Mouse (Mus musculus): ENCODE data around the gene Cnot11.
A peak's percentile ranks its signal among the peaks of the same experiment; 100 is the strongest.

The Cnot11 gene

DNA sequence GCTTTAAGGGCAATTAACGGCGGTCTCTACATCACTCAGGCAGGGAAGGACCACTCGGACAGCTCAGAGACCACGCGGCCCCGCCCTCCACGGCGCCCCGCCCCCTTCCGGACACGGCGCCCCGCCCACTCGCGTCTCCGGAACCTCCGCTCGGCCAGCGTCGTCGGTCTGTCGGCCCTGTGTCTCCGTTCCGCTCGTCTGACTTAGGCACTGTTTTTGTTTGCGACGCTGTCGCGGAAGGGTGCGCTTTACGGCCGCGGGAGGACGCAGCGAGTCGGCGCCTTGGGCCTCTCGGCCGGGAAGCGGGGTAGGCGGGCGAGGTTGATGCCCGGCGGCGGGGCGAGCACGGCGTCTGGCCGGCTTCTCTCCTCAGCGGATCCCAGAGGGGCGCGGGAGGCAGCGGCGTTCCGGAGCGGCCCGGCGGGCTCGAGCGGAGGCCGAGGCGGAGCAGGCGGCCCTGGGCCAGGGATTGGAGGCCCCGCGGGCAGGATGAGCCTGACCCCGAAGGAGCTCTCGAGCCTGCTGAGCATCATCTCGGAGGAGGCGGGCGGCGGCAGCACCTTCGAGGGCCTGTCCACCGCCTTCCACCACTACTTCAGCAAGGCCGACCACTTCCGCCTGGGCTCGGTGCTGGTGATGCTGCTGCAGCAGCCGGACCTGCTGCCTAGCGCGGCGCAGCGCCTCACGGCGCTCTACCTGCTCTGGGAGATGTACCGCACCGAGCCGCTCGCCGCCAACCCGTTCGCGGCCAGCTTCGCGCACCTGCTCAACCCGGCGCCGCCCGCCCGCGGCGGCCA, 921 bp downstream of the Cnot11 start:
- peak; percentile 98 for DNase-seq (ENCODE audit: low read depth, low spot score)

DNA sequence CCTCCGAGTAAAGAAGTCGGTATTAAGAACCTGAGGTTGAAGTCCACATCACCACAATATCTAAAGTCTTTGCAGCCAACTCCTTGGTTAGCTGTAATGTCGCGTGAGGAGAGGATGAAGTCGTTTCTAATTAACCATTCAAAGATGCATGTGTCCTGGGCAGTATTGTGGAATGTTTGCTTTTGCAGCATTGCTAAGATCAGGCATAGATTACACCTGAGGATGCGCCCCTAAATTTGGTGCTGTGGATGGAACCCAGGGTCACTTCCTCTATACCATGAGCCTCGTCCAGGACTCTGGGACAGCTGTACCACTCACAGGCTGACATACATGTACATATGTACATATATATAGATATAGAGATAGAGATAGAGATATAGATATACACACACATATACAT, 1.9 kb downstream of the Cnot11 start:
- no peak for DNase-seq (ENCODE audit: low read depth, low spot score)

DNA sequence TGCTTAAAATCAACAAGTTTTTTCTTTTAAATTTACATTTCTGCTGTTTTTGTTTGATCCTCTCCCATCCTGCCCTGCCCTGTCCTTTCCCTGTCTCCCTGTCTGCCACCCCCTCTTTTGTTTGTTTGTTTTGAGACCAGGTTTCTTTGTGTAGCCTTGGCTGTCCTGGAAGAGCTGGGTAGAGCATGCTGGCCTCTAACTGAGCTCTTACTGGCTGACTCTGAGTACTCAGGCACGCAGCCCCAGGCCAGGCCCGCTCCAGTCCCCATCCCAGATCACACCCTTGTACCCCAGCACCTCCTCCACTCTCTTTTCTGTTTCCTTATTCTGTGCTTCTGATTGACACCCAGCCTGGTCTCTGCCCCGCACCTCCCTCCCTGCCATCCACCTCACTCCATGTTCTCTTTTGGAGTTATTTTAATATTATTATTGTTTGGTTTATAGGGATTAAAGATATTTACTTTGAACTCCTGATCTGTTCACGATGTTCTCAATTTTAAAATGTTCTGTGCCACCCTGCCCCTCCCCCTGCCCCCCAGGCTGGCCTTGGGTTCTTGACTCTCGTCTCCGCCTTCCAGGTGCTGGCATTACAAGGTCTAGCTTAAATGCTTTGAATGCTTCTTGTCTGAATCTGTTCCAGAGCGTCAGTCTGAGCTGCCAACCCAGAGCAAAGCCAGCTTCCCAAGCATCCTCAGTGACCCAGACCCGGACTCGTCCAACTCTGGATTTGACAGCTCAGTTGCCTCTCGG, 3.0 kb downstream of the Cnot11 start:
- DNase-seq (ENCODE audit: low read depth, low spot score): no peak

DNA sequence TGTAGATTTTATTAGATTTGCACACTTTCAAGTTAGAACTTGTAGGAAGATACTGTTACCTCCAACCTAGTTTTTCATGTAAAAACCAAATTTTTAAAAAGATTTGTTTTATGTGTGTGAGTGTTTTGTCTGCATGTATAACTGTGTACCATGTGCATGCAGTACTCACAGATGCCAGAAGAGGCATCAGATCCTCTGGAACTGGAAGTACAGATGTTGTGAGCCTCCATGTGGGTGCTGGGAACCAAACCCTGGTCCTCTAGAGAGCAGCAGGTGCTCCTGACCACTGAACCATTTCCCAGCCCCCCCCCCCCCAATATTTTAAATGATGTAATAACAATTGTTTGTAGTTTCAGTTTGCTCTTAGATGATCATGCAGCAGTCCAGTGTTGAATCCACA, 5.8 kb downstream of the Cnot11 start:
- DNase-seq (ENCODE audit: low read depth, low spot score): no peak

DNA sequence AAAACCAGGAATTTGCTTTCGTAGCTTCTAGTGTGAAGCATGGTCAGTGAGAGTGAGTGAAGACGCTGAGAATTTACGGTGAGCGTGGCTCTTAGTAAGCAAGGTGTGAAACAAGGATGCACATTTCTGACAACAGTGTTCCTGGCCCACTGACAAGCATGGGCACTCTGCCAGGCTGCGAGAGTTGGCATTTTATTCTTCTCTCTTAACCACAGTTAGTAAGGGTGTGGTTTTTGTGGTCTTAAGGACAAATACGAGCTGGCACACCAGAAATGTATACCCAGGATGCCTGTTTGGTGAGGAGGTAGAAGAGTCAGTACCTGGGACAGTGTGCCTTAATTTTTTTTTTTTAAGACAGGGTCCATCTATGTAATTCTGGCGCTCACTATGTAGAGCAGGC, 10.8 kb downstream of the Cnot11 start:
- no peak for DNase-seq (ENCODE audit: low read depth, low spot score)

DNA sequence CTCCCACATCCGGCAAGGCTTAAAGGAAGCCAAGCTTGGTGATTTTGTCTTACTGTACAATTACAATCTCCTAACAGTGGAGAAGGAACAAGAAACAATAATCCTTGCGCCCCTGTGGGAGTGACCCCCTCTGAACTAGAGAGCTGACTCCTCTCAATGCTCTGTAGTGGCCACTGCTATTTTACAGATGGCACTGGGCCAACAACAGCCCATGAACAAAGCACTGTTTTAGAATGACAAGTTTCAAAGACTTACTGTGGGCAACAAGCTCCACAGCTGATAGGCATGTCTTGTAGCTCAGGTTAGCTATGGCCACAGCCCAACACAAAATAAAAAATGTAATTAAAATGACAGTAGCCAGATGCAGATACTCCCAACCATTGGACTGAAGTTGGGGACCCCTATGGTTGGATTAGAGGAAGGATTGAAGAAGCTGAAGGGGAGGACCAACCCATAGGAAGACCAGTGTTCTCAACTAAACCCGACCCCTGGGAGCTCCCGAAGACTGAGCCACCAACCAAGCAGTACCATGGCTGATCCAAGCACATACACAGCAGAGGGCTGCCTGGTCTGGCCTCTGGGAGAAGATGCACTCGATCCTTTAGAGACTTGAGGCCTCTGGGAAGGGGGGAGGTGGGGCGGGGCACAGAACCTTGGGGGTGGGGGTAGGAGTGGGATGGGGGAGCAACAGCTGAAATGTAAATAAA, 11.5 kb downstream of the Cnot11 start:
- DNase-seq (ENCODE audit: low read depth, low spot score): no peak

DNA sequence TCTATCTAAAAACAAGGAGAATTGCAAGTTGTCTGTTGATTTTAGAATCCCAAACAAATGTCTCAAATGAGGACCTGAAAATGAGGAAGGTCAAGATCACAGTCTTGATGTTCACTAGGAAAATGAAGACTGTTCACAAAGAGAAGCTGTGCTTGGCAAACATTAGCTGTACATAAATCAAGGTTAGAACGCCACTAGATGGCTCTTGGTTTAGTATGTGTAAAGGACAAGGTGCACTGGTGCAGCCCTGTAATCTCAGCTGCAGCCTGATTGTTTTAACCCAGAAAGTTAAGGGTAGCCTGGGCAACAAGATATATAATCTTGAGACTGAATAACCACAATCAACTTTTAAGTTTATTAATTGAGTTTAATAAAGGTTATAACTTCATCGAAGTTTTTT, 12.4 kb downstream of the Cnot11 start:
- DNase-seq (ENCODE audit: low read depth, low spot score): no peak

DNA sequence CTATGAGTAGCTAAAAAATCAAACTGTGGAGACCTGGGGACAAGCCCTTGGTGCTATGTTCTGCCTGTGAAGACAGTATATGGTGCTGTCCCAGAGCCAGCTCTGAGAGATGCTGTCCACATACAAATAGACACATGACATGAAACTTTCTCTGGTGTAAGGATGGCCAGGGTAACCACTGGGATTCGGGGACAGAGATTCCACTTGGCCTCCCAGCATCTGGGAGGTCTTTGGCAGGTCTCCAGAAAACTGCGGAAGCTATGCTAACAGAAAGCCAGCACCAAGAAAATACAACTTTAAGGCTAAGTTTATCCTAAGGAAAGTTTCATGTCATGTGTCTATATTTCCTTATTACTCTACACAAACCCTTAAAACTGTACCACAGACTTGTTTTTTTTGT, 15.0 kb downstream of the Cnot11 start:
- no peak for DNase-seq (ENCODE audit: low read depth, low spot score)

DNA sequence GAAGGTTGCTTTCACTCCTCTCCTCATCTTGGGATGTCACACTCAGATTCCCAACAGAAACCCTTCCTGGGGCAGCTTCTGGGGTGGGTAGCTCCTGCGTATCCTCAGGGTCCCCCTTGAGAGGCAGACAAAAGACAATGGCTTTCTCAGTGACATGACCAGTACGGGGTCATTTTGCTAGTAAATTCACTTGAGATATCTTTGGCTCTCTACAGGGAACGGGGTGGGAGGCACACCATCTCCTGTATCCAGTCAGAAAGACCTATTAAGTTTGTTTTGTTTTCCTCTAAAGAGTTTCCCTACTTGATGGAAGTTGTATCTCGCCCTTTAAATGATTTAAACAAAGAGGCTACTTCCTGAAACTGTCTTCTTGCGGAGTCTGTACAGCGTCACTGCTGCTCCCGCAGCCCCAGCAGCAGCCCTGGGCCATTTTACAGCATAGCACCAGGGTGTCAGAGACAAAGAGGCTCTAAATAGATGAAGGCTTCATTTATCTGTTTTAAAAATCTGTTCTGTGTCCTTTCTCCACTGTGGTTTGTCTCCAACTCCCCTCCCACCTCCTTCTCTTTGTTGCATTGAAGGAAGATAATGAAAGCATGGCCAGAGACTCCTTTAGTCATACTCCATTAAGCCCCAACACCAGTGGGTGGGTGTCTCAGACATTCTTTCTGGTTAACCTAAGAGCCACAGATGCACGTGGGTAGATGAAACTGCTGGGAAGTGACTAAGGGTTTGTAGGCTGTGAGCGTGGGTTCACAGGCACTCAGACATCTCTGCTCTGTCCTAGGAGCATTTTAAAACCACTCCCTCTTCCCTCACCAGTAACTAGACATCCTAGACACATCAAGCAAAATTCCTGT, 21.0 kb downstream of the Cnot11 start:
- DNase-seq (ENCODE audit: low read depth, low spot score): no peak

DNA sequence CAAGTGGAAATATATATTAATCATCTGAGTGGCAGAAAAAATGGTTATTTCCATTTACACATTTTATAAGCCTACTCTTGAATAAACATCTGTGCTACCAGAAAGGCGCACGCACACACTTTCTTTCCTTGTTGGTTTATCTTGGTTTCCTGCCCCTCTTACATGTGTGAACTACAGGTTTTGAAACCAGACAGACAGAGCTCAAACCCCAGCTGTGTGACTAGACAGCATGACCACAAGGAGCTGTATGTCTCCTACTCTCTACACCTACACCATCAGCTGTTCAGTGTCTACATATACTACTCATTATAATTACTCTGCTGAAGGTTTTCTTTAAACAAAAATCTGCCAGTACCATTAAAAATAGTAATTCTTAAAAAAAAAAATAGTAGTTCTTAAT, 24.2 kb downstream of the Cnot11 start:
- DNase-seq (ENCODE audit: low read depth, low spot score): no peak

DNA sequence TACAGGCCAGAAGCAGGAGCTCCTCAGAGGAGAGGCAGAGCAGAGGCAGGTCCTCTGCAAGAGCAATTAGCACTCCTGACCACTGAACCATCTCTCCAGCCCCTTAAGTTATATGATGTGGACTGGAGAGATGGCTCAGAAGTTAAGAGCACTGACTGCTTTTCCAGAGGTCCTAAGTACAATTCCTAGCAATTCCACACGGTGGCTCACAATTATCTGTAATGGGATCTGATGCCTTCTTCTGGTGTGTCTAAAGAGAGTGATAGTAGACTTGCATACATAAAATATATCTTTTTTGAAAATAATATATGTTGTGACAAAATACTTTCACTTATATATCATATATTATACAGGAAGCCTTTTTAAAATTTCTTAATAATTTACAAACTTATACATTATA, 27.1 kb downstream of the Cnot11 start:
- DNase-seq (ENCODE audit: low read depth, low spot score): no peak

DNA sequence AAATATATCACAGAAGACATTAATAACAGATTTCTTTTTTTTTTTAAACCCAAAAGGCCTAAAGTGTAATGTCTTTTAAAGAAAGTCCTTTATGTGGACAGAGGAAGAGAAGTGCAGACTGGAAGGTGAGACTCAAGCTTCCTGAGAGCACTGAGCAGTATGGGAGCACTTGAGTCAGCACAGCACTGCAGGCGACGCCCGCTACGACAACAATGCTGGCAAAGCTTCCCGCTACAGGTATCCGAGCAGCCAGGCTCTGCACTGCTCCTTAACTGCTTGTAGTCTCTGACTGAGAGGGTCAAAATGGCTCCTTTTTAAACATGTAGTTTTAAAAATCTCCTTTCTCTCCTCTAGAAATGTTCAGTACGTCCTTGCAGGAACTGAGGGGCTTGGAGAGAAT, 28.4 kb downstream of the Cnot11 start:
- DNase-seq (ENCODE audit: low read depth, low spot score): no peak

DNA sequence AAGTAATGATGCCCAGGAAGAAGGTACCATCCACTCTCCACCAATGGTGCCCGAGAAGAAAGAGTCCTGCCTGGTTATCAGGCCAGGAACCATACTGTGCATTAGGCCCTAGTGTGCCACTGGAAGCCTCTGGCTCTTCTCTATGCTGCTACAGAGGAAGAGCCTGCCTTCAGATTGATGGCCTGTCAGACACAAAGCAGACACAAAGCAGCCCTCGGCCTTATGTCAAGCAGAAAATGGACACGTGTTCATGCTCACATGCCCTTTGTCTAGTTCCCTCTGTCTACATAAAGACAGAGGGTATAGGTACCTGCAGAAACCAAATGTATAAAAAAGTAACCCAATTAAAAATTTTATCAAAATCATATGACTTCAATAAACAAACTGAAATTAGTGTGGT, 29.8 kb downstream of the Cnot11 start:
- DNase-seq (ENCODE audit: low read depth, low spot score): no peak

DNA sequence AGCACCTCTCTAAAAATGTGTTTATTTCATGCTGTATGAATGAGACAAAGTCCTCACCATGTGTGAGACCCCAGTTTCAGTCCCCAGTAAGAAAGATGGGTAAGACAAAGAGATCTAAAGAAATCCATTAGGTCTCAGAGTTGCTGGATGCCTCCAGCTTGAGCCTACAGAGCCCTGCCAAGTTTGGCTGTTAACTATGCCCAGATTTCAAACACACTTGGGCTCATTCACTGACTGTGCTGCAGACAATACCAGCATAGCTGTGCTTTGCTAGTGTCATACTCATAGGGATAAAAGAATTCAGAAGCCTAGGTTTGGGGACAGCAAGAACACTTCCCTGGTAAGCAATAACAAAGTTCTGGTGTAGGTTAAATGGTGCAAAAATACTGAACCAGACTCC, 33.3 kb downstream of the Cnot11 start:
- DNase-seq (ENCODE audit: low read depth, low spot score): no peak

DNA sequence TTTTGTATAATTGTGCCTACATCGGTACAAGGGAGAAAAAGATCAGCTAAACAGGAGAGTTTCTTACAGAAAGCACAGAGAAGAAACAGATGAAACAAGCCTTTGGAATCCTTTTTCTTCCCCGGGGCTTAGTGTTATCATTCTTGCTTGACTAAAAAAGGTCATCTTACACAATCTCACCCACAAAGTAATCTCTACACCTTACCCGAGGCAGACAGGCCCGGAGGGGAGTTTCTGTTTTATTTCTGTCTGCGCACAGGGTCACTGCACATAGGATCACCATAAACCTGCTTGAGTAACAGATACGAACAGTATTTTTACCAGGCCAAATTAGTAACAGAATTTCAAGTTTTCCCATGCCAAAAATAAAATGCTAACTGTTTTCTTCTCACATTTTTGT, 36.9 kb downstream of the Cnot11 start:
- no peak for DNase-seq (ENCODE audit: low read depth, low spot score)

DNA sequence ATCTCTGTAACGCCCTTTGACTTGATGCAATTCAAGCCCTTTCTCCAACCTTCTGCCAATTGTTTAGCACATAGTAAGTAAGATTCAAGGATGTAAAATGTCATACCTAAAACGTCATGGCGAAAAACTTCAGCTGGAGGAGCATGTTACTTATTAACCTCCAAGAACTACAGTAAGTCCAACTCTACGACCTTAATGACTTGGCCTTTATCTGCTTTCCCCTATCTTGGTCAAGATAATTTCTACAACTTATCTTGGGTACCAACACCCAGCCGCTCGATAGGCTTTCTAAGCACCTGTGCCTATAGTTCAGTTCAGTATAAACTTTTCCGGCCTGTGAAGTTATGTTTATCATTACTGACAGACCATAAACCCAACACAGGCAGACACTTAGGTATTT, 39.1 kb downstream of the Cnot11 start:
- no peak for DNase-seq (ENCODE audit: low read depth, low spot score)

DNA sequence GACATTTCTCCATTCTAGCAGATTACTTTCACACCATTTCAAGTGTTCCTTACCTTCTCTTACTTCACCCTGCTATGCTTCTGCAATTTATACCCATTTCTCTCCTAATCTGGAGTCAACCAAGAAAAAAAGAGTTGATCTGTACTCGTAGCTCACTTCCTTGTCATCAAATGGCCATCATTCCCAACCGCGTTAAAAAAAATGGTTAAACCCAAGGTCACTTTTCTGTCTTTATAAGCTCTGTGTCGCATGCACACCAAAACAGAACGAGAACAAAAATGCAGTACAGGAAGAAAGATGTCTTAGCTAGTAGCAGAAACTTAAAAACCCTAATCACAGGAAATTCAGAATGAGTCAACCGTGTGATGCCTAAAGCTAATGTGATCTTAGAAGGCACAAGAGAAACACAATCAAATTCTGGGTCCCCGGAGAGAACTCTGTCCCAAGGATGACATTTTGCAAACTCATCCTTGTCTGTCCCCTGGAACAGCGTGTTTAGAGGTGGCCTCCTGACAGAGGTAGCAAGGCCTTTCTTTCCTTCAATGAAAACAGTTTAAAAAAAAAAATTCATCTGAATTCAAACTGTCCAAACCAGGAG, 41.1 kb downstream of the Cnot11 start:
- DNase-seq (ENCODE audit: low read depth, low spot score): no peak

DNA sequence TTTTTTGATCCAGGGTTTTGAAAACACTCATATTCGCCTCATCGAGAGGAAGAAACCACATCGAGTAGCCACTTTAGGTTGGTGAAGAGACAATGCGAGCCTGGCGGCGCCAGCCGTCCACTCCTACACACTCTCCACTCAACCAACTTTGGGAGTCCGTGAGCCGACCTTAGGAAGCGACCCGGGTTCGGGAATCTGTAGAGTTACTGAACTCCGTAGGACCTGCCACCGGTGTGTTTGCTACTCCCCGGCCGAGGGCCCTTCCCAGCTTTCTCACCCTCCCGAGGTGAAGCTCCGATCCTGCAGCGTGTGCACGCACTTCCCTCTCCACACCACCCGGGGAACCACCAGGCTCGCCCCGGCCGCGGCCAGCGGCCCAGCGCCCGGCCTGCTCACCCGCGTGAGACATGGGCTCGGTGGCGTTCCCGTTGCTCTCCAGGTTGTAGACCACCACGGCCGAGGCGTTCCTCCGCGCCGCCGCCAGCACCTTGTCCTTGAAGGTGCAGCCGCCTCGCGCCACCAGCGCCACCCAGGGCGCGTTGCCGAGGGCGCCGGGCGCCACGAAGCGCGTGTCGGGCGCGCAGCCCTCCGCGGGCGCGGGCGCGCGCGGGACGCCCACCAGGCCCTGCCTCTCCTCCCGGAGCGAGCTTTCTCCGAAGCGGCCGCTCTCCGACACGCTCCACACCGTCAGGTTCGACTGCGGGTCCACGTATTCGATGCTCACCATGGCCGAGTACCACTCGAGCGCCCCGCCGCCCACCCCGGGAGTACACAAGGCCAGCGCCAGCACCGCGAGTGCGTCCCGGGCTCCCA, 41.8 kb downstream of the Cnot11 start:
- peak; percentile 52 for DNase-seq (ENCODE audit: low read depth, low spot score)

DNA sequence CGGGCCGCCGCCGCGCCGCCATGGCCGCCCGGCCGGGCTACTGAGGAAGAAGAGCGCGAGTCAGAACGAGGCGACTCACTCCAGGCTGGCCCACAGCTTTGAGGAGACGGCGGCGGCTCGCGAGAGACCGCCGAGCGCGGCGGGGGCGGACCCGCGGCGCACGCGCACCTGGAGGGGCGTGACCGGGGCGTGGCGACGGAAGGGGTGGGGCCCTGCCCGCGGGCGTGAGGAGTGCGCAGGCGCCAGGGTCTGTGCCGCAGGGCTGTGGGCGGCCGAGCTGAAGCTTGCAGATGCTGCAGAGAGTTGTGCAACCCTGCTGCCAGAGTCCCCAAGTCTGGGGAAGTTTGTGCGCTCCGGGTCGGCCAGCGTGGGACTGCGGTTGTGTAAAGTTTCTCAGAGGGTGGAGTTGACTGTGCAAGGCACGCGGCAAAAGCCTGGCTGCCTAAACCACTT, 42.5 kb downstream of the Cnot11 start, which contains the start of gene Rnf149:
Rnf149 (minus strand) TSS at position 153 of the 453 bp plus-strand sequence.
- DNase-seq (ENCODE audit: low read depth, low spot score): peak; percentile 94

DNA sequence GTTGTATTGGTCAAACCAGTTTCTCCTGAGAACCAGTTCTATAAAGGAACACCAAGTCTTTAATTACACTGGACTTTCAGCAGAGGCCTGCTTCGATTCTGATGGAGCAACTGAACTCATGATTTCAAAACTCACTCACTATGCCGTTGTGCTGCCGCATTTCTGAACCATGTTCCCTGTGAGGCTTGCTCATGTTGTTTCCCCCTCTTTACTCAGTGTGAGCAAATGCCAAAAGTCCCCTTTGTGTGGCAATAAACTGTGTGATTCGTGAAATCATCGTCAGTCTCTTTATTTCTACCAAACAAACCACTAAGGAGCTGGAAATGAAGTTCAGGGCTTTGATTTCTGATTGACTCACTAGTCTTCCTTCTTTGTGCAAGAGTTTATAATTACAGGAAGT, 43.7 kb downstream of the Cnot11 start:
- no peak for DNase-seq (ENCODE audit: low read depth, low spot score)

Data from forelimb bud, embryonic 11.5 days (tissue).